17 mouse cellular contexts compared by ENCODE assay signal in genomic region chr13:48913141-48913540, GRCm38 (mm10).
"Had no signal": no experiment of that assay in that cellular context is flagged by ENCODE, and none has a peak within 500 bp of the region (broad histone marks: within the 10 kb centered on the region; RNA-seq: fewer than 3 reads in every experiment).

No protein-coding gene starts in this region.

- H3K27ac ChIP-seq: lung, embryonic 15.5 days; macrophage; midbrain, embryonic 13.5 days; midbrain, embryonic 15.5 days; neural tube, embryonic 13.5 days; neural tube, embryonic 15.5 days; stomach, embryonic 15.5 days; stomach, postnatal 0 days had no signal

- DNase-seq: liver, postnatal 0 days; lung, adult 2 months; right cerebral cortex, postnatal 14 days; thymus, adult 2 months; thymus, postnatal 25 days; thymus, postnatal 4 days had no signal

- H3K27me3 ChIP-seq: lung, embryonic 15.5 days; megakaryocyte, embryonic 14.5 days; midbrain, embryonic 13.5 days; midbrain, embryonic 15.5 days; neural tube, embryonic 13.5 days; neural tube, embryonic 15.5 days; stomach, embryonic 15.5 days had no signal

- H3K9me3 ChIP-seq: lung, embryonic 15.5 days; megakaryocyte, embryonic 14.5 days; midbrain, embryonic 13.5 days; midbrain, embryonic 15.5 days; neural tube, embryonic 13.5 days; neural tube, embryonic 15.5 days; stomach, embryonic 15.5 days had no signal

- H3K4me3 ChIP-seq: lung, embryonic 15.5 days; megakaryocyte, embryonic 14.5 days; midbrain, embryonic 13.5 days; midbrain, embryonic 15.5 days; neural tube, embryonic 13.5 days; neural tube, embryonic 15.5 days; stomach, embryonic 15.5 days had no signal

- H3K9ac ChIP-seq: liver, postnatal 0 days; lung, embryonic 15.5 days; midbrain, embryonic 13.5 days; midbrain, embryonic 15.5 days; neural tube, embryonic 13.5 days; neural tube, embryonic 15.5 days; stomach, embryonic 15.5 days had no signal

- H3K4me2 ChIP-seq: lung, embryonic 15.5 days; midbrain, embryonic 11.5 days; midbrain, embryonic 13.5 days; midbrain, embryonic 15.5 days; neural tube, embryonic 13.5 days; neural tube, embryonic 15.5 days; stomach, embryonic 15.5 days had no signal

- ATAC-seq: liver, postnatal 0 days; lung, postnatal 0 days; midbrain, embryonic 13.5 days; midbrain, embryonic 15.5 days had no signal

- H3K4me1 ChIP-seq: lung, embryonic 15.5 days; midbrain, embryonic 13.5 days; midbrain, embryonic 15.5 days; neural tube, embryonic 13.5 days; neural tube, embryonic 15.5 days; stomach, embryonic 15.5 days had no signal
